Mouse (Mus musculus) embryonic facial prominence, embryonic 15.5 days (tissue): ENCODE results near the gene Rac3. TPM values are rescaled to one million over a fixed set of nuclear protein-coding genes. Genes with fewer than 3 reads are reported as not detected.

Experiments
- ATAC-seq: fragments of 200-750 bp; cut with Nextera tagmentation; 2 replicates; pipeline ENCODE4 v1.8.0; 2017; ENCODE audit warnings: low read depth, moderate TSS enrichment; ENCODE audit not compliant: insufficient number of reproducible peaks, low FRiP score, low TSS enrichment
- H3K27ac ChIP-seq: fragments of 300-500 bp; sonication (generic); replicated peaks from 2 replicates; pipeline ENCODE4 v1.5.1; 2015; ENCODE audit warnings: mild to moderate bottlenecking, inconsistent platforms
- H3K27me3 ChIP-seq: fragments of 300-500 bp; sonication (generic); 2 replicates; pipeline ENCODE4 v1.6.1; 2015; ENCODE audit warnings: inconsistent platforms
- H3K36me3 ChIP-seq: fragments of 300-500 bp; sonication (generic); 2 replicates; pipeline ENCODE4 v1.6.1; 2015; ENCODE audit warnings: mild to moderate bottlenecking, inconsistent platforms
- H3K4me1 ChIP-seq: fragments of 300-500 bp; sonication (generic); 2 replicates; pipeline ENCODE4 v1.6.1; 2015; ENCODE audit warnings: inconsistent platforms
- H3K4me2 ChIP-seq: fragments of 300-500 bp; sonication (generic); replicated peaks from 2 replicates; pipeline ENCODE4 v1.6.1; 2015; ENCODE audit warnings: mild to moderate bottlenecking, inconsistent platforms
- H3K4me3 ChIP-seq: fragments of 300-500 bp; sonication (generic); replicated peaks from 2 replicates; pipeline ENCODE4 v1.5.1; 2015; ENCODE audit warnings: mild to moderate bottlenecking, inconsistent platforms
- H3K9ac ChIP-seq: fragments of 300-500 bp; sonication (generic); 2 replicates; pipeline ENCODE4 v1.6.1; 2015; ENCODE audit warnings: inconsistent platforms
- H3K9me3 ChIP-seq: fragments of 300-500 bp; sonication (generic); replicated peaks from 2 replicates; pipeline ENCODE4 v1.6.1; 2016; ENCODE audit warnings: inconsistent platforms
- WGBS: fragments of 180-500 bp; shearing (Covaris S2); methylation state at CpG from one replicate; pipeline ENCODE4 v1.1.7; 2015; 5-methylcytosine and 5-hydroxymethylcytosine counted together
- polyA plus RNA-seq: library from polyadenylated mRNA; unstranded; fragments of >200 nt; fragmentation: Nextera tagmentation; extraction: Ambion mirVana; gene quantifications from 2 replicates; pipeline ENCODE4 v1.2.1, GENCODE M21; 2015

Gene Rac3
- polyA plus RNA-seq, 1 experiment from 2014 or later: 75.4 TPM

GRCm38 (mm10) chr11:120706120-120706519 lies 15.2 kb upstream of the Rac3 start:
- peaks cover 70% of the 10 kb centered on the region for H3K4me1 ChIP-seq
- H3K9me3 ChIP-seq: no peaks in the 10 kb centered on the region
- no peak for ATAC-seq

GRCm38 (mm10) chr11:120707225-120707624 lies 14.0 kb upstream of the Rac3 start:
- no peak overlapping the region for H3K4me3 ChIP-seq

More at GRCm38 (mm10) chr11:120706120-120706519, 15.2 kb upstream of the Rac3 start:
- Histone ChIP-seq H3K4me3 (no peak overlapping the region), H3K27me3 (no peaks in the 10 kb centered on the region), H3K9ac (no peak overlapping the region), H3K4me2 (no peak overlapping the region), H3K36me3 (peaks cover 22% of the 10 kb centered on the region), H3K27ac (peak overlapping the region; percentile 76; the same call in 1 of the 2 replicates)
- 68% methylated on average over 5 of the region's 5 CpGs for WGBS

GRCm38 (mm10) chr11:120707969-120708368 lies 13.3 kb upstream of the Rac3 start:
- Histone ChIP-seq H3K27me3 (no peaks in the 10 kb centered on the region), H3K4me3 (no peak overlapping the region), H3K36me3 (peaks cover 9% of the 10 kb centered on the region), H3K4me2 (no peak overlapping the region), H3K9me3 (no peaks in the 10 kb centered on the region), H3K27ac (peak overlapping the region; percentile 76), H3K4me1 (peaks cover 82% of the 10 kb centered on the region), H3K9ac (no peak overlapping the region)
- 30% methylated on average over 5 of the region's 5 CpGs for WGBS
- ATAC-seq: no peak

More at GRCm38 (mm10) chr11:120707225-120707624, 14.0 kb upstream of the Rac3 start:
- Histone ChIP-seq H3K27me3 (no peaks in the 10 kb centered on the region), H3K9me3 (no peaks in the 10 kb centered on the region), H3K9ac (no peak overlapping the region), H3K27ac (peak overlapping the region; percentile 76), H3K4me1 (peaks cover 75% of the 10 kb centered on the region), H3K36me3 (peaks cover 13% of the 10 kb centered on the region), H3K4me2 (no peak overlapping the region)
- WGBS: 12% methylated on average over 11 of the region's 12 CpGs
- ATAC-seq: peak; percentile 13; the same call in 1 of the 2 replicates

- peaks cover 79% of the 10 kb centered on the region for H3K4me1 ChIP-seq
- H3K4me2 ChIP-seq: no peak overlapping the region
- H3K27ac ChIP-seq: peak overlapping the region; percentile 48; the same call in 1 of the 2 replicates
- WGBS: 68% methylated on average over 2 of the region's 2 CpGs
- no peaks in the 10 kb centered on the region for H3K9me3 ChIP-seq
- H3K36me3 ChIP-seq: peaks cover 9% of the 10 kb centered on the region
- no peak for ATAC-seq
- H3K4me3 ChIP-seq: no peak overlapping the region
- no peak overlapping the region for H3K9ac ChIP-seq
- H3K27me3 ChIP-seq: no peaks in the 10 kb centered on the region
These were observed 11.7 kb upstream of the Rac3 start for GRCm38 (mm10) chr11:120709551-120709950.

GRCm38 (mm10) chr11:120710672-120711071 lies 10.6 kb upstream of the Rac3 start:
- 62% methylated on average over 5 of the region's 5 CpGs for WGBS
- H3K9ac ChIP-seq: no peak overlapping the region
- H3K27me3 ChIP-seq: no peaks in the 10 kb centered on the region
- H3K4me2 ChIP-seq: no peak overlapping the region
- H3K4me3 ChIP-seq: no peak overlapping the region
- H3K27ac ChIP-seq: peak overlapping the region; percentile 48; the same call in 1 of the 2 replicates
- H3K9me3 ChIP-seq: no peaks in the 10 kb centered on the region
- no peak for ATAC-seq
- peaks cover 78% of the 10 kb centered on the region for H3K4me1 ChIP-seq
- H3K36me3 ChIP-seq: peaks cover 16% of the 10 kb centered on the region

GRCm38 (mm10) chr11:120711980-120712604 lies 9.2 kb upstream of the Rac3 start:
- Histone ChIP-seq H3K36me3 (peaks cover 30% of the 10 kb centered on the region), H3K9ac (peak overlapping the region; percentile 60; the same call in 1 of the 2 replicates), H3K4me2 (peak overlapping the region; percentile 99), H3K27me3 (no peaks in the 10 kb centered on the region), H3K4me3 (peak overlapping the region; percentile 71), H3K4me1 (peaks cover 64% of the 10 kb centered on the region), H3K27ac (no peak overlapping the region), H3K9me3 (no peaks in the 10 kb centered on the region)
- 57% methylated on average over 8 of the region's 8 CpGs for WGBS
- no peak for ATAC-seq

GRCm38 (mm10) chr11:120712771-120713568 lies 8.3 kb upstream of the Rac3 start:
- Histone ChIP-seq H3K27me3 (no peaks in the 10 kb centered on the region), H3K4me3 (peak overlapping the region; percentile 71), H3K4me1 (peaks cover 56% of the 10 kb centered on the region), H3K27ac (peak overlapping the region; percentile 80), H3K9ac (peak overlapping the region; percentile 60), H3K9me3 (no peaks in the 10 kb centered on the region), H3K36me3 (peaks cover 39% of the 10 kb centered on the region), H3K4me2 (peak overlapping the region; percentile 99)
- peak; percentile 30 for ATAC-seq
- WGBS: under 1% methylated on average over 38 of the region's 38 CpGs

- H3K27ac ChIP-seq: peak within 1 kb of the TSS; percentile 80
- no peaks in the 10 kb centered on the region for H3K27me3 ChIP-seq
- peaks cover 48% of the 10 kb centered on the region for H3K36me3 ChIP-seq
- no peaks in the 10 kb centered on the region for H3K9me3 ChIP-seq
- ATAC-seq: peak; percentile 94
- peak within 1 kb of the TSS; percentile 69 for H3K9ac ChIP-seq
- WGBS: 1% methylated on average over 53 of the region's 53 CpGs
- peak within 1 kb of the TSS; percentile 71 for H3K4me3 ChIP-seq
- peak within 1 kb of the TSS; percentile 99 for H3K4me2 ChIP-seq
- peaks cover 47% of the 10 kb centered on the region for H3K4me1 ChIP-seq
These were observed 7.4 kb upstream of the Rac3 start, which contains the start of the genes Cenpx and Lrrc45 for GRCm38 (mm10) chr11:120713580-120714518. TSS of gene Cenpx (minus strand) at chr11:120713738. TSS of gene Lrrc45 (plus strand) at chr11:120713925.

- no peak for ATAC-seq
- H3K27ac ChIP-seq: peak overlapping the region; percentile 13; the same call in 1 of the 2 replicates
- WGBS: 44% methylated on average over 10 of the region's 10 CpGs
These were observed 6.7 kb upstream of the Rac3 start for GRCm38 (mm10) chr11:120714546-120714945.

GRCm38 (mm10) chr11:120715131-120715530 lies 6.1 kb upstream of the Rac3 start:
- WGBS: 74% methylated on average over 9 of the region's 9 CpGs
- peak overlapping the region; percentile 99; the same call in 1 of the 2 replicates for H3K4me2 ChIP-seq
- no peaks in the 10 kb centered on the region for H3K27me3 ChIP-seq
- no peak overlapping the region for H3K27ac ChIP-seq
- H3K4me3 ChIP-seq: 0 out of 2 replicates have a peak overlapping the region, but pooled peaks have one; percentile 71
- peak overlapping the region; percentile 69 for H3K9ac ChIP-seq
- peaks cover 54% of the 10 kb centered on the region for H3K36me3 ChIP-seq
- no peak for ATAC-seq
- no peaks in the 10 kb centered on the region for H3K9me3 ChIP-seq
- peaks cover 41% of the 10 kb centered on the region for H3K4me1 ChIP-seq

More at GRCm38 (mm10) chr11:120714546-120714945, 6.7 kb upstream of the Rac3 start:
- peaks cover 41% of the 10 kb centered on the region for H3K4me1 ChIP-seq
- peak overlapping the region; percentile 71 for H3K4me3 ChIP-seq
- H3K9me3 ChIP-seq: no peaks in the 10 kb centered on the region
- peaks cover 50% of the 10 kb centered on the region for H3K36me3 ChIP-seq
- H3K27me3 ChIP-seq: no peaks in the 10 kb centered on the region
- H3K4me2 ChIP-seq: peak overlapping the region; percentile 99
- peak overlapping the region; percentile 69 for H3K9ac ChIP-seq
